Mouse (Mus musculus): ENCODE measurements around the gene Tspyl4. TPM values are rescaled to one million over a fixed set of nuclear protein-coding genes. Genes with fewer than 3 reads are reported as not detected.
A peak's percentile ranks its signal among the peaks of the same experiment; 100 is the strongest.
"Not testable (repeated sequence)": the region's sequence is repeated elsewhere in the genome, so short reads cannot be mapped to it uniquely, and the experiment has no call there.

Tspyl4 gene
- 14.6 and 18.7 TPM in 2 replicates for polyA plus RNA-seq (2011; ENCODE audit: insufficient read length, low read depth, missing spikeins)

DNA sequence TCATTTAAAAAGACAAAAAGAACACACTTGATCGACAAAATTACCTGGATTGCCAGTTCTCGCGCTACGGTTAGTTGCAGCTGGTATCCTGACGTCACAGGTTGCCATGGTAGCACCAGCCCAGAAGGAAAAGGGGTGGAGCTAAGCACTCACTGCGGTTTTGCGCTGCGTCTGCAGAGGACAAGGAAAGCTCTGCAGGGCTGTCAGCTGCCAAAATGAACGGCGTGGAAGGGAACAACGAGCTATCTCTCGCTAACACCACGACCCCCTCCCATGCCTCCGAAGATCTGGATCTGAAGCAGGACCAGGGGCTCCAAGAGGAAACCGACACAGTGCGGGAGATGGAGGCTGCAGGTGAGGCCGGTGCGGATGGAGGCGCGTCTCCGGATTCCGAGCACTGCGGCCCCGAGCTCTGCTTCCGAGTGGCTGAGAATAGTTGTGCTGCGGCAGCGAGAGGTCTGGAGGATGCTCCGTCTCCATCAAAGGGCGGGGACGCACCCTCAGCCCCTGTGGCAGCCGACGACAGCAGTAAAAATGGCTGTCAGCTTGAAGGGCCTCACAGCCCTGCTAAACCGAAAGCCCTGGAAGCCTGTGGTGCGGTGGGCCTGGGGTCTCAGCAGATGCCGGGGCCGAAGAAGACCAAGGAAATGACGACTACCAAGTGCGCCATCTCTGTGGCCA, at the start of gene Tspyl4:
TSS of gene Tspyl4 (plus strand) at position 144 of the 681 bp plus-strand sequence.
- TF ChIP-seq POLR2A (IDR thresholded peaks at IDR 0.05; ENCODE audit: low read depth, low read length) (peak; percentile 81), CTCF (IDR thresholded peaks at IDR 0.05; ENCODE audit: borderline replicate concordance, insufficient read depth, low read length) (no peak)
- Histone ChIP-seq H3K27ac (ENCODE audit: insufficient read depth, low read length) (no peak within 1 kb of the TSS; the same call in 1 of the 2 replicates), H3K4me1 (ENCODE audit: control insufficient read depth, insufficient read depth, low read length) (no peaks in the 10 kb centered on the region), H3K4me3 (ENCODE audit: insufficient read depth, low read length) (peak within 1 kb of the TSS; percentile 65)

- no peak overlapping the region for H3K27ac ChIP-seq (ENCODE audit: insufficient read depth, low read length)
- no peak for TF ChIP-seq CTCF (IDR thresholded peaks at IDR 0.05; ENCODE audit: borderline replicate concordance, insufficient read depth, low read length)
- no peak overlapping the region for H3K4me3 ChIP-seq (ENCODE audit: insufficient read depth, low read length)
Observed at GRCm38 (mm10) chr10:34247757-34248156, 49.5 kb upstream of the Tspyl4 start.

DNA sequence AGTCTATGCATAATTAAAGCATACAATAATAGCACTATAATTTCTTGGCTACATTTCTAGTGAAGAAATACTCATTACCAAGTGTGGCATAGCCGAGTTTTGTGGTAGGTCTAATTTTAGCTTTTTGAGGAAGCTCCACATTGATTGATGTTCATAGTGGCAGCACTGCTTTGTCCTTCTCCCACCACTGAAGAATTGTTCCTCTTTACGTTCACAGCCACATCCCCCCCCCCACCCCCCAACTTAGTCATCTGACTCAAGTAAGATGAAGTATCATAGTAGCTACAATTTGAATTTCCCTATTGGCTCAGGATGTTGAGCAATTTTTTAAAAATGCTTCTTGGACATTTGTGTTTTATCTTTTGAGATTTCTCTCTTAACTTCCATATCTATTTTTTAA, 47.6 kb upstream of the Tspyl4 start:
- TF ChIP-seq CTCF (IDR thresholded peaks at IDR 0.05; ENCODE audit: borderline replicate concordance, insufficient read depth, low read length) (no peak), POLR2A (IDR thresholded peaks at IDR 0.05; ENCODE audit: low read depth, low read length) (no peak)
- H3K4me3 ChIP-seq (ENCODE audit: insufficient read depth, low read length), result no peak overlapping the region
- H3K4me1 ChIP-seq (ENCODE audit: control insufficient read depth, insufficient read depth, low read length), result no peaks in the 10 kb centered on the region
- no peak overlapping the region for H3K27ac ChIP-seq (ENCODE audit: insufficient read depth, low read length)

More at GRCm38 (mm10) chr10:34247757-34248156, 49.5 kb upstream of the Tspyl4 start:
- no peaks in the 10 kb centered on the region for H3K4me1 ChIP-seq (ENCODE audit: control insufficient read depth, insufficient read depth, low read length)

- not testable (repeated sequence) for H3K4me3 ChIP-seq (ENCODE audit: insufficient read depth, low read length); H3K27ac ChIP-seq (ENCODE audit: insufficient read depth, low read length); H3K4me1 ChIP-seq (ENCODE audit: control insufficient read depth, insufficient read depth, low read length)
Observed at GRCm38 (mm10) chr10:34252833-34253232, 44.4 kb upstream of the Tspyl4 start.

GRCm38 (mm10) chr10:34265106-34265505, 32.1 kb upstream of the Tspyl4 start:
- Histone ChIP-seq H3K4me3 (ENCODE audit: insufficient read depth, low read length) (no peak overlapping the region), H3K27ac (ENCODE audit: insufficient read depth, low read length) (no peak overlapping the region), H3K4me1 (ENCODE audit: control insufficient read depth, insufficient read depth, low read length) (no peaks in the 10 kb centered on the region)
- TF ChIP-seq POLR2A (IDR thresholded peaks at IDR 0.05; ENCODE audit: low read depth, low read length), result no peak
- TF ChIP-seq CTCF (IDR thresholded peaks at IDR 0.05; ENCODE audit: borderline replicate concordance, insufficient read depth, low read length), result no peak

- no peak overlapping the region for H3K4me3 ChIP-seq (ENCODE audit: insufficient read depth, low read length)
Observed at GRCm38 (mm10) chr10:34267312-34268070, 29.8 kb upstream of the Tspyl4 start.

GRCm38 (mm10) chr10:34271681-34272080, 25.6 kb upstream of the Tspyl4 start:
- Histone ChIP-seq H3K4me3 (ENCODE audit: insufficient read depth, low read length) (no peak overlapping the region), H3K27ac (ENCODE audit: insufficient read depth, low read length) (no peak overlapping the region; the same call in 1 of the 2 replicates), H3K4me1 (ENCODE audit: control insufficient read depth, insufficient read depth, low read length) (no peaks in the 10 kb centered on the region)
- no peak for TF ChIP-seq POLR2A (IDR thresholded peaks at IDR 0.05; ENCODE audit: low read depth, low read length)
- no peak for TF ChIP-seq CTCF (IDR thresholded peaks at IDR 0.05; ENCODE audit: borderline replicate concordance, insufficient read depth, low read length)

More at GRCm38 (mm10) chr10:34267312-34268070, 29.8 kb upstream of the Tspyl4 start:
- Histone ChIP-seq H3K27ac (ENCODE audit: insufficient read depth, low read length) (no peak overlapping the region), H3K4me1 (ENCODE audit: control insufficient read depth, insufficient read depth, low read length) (no peaks in the 10 kb centered on the region)
- TF ChIP-seq POLR2A (IDR thresholded peaks at IDR 0.05; ENCODE audit: low read depth, low read length) (no peak), CTCF (IDR thresholded peaks at IDR 0.05; ENCODE audit: borderline replicate concordance, insufficient read depth, low read length) (no peak)

- no peak overlapping the region for H3K4me3 ChIP-seq (ENCODE audit: insufficient read depth, low read length)
- no peaks in the 10 kb centered on the region; the same call in 1 of the 2 replicates for H3K4me1 ChIP-seq (ENCODE audit: control insufficient read depth, insufficient read depth, low read length)
- TF ChIP-seq CTCF (IDR thresholded peaks at IDR 0.05; ENCODE audit: borderline replicate concordance, insufficient read depth, low read length), result no peak
- no peak for TF ChIP-seq POLR2A (IDR thresholded peaks at IDR 0.05; ENCODE audit: low read depth, low read length)
- H3K27ac ChIP-seq (ENCODE audit: insufficient read depth, low read length), result no peak overlapping the region
Observed at GRCm38 (mm10) chr10:34280591-34281175, 16.6 kb upstream of the Tspyl4 start.

- peak overlapping the region; percentile 63 for H3K27ac ChIP-seq (ENCODE audit: insufficient read depth, low read length)
- H3K4me3 ChIP-seq (ENCODE audit: insufficient read depth, low read length), result peak overlapping the region; percentile 69
- TF ChIP-seq CTCF (IDR thresholded peaks at IDR 0.05; ENCODE audit: borderline replicate concordance, insufficient read depth, low read length) (no peak), POLR2A (IDR thresholded peaks at IDR 0.05; ENCODE audit: low read depth, low read length) (no peak)
- H3K4me1 ChIP-seq (ENCODE audit: control insufficient read depth, insufficient read depth, low read length), result no peaks in the 10 kb centered on the region; the same call in 1 of the 2 replicates
Observed at GRCm38 (mm10) chr10:34281211-34281961, 15.9 kb upstream of the Tspyl4 start.

All from embryonic fibroblast, embryonic 13.5 days (primary cell).